Mouse (Mus musculus): ENCODE results near the gene Plscr1. TPM values are rescaled to one million over a fixed set of nuclear protein-coding genes. Genes with fewer than 3 reads are reported as not detected.

Plscr1 gene
- polyA plus RNA-seq (2012; rRNA removed): 30.0 and 34.1 TPM in 2 replicates

- DNase-seq: no peak
- WGBS: 31% methylated on average over 7 of the region's 7 CpGs
- Histone ChIP-seq H3K4me1 (ENCODE audit: control insufficient read depth, insufficient read depth, low read length) (peaks cover 14% of the 10 kb centered on the region), H3K4me3 (replicated peaks; ENCODE audit: extremely low read depth, low read depth, low read length) (peak within 1 kb of the TSS; percentile 88)
- no peak for TF ChIP-seq CTCF (IDR thresholded peaks at IDR 0.05; ENCODE audit: insufficient read depth, low read length)
- TF ChIP-seq POLR2A (IDR thresholded peaks at IDR 0.05; ENCODE audit: borderline replicate concordance, extremely low read depth, low read depth, low read length): no peak
Observed at GRCm38 (mm10) chr9:92249447-92249852, at the start of gene Plscr1. Plscr1 (plus strand) TSS chr9:92249750.

DNA sequence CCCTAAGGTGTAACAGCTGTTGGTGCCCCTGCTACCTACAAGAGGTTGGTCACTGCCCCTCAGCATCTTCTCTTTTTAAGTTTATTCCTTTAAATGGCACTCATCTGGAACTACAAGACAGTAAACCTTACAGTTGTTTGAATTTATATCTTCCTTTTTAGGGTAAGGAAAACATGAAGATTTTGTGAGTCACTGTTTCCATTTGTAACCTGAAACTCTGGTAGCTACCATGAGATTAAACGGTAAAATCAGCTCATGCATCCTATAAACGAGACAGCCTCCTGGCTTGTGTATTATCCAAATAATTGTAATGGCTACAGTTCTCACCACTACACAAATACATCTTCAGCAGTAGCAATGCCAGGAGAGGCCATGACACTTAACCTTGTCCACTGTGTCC is 45.2 kb upstream of the Plscr1 start:
- no peak for DNase-seq
- TF ChIP-seq POLR2A (IDR thresholded peaks at IDR 0.05; ENCODE audit: borderline replicate concordance, extremely low read depth, low read depth, low read length) (no peak), CTCF (IDR thresholded peaks at IDR 0.05; ENCODE audit: insufficient read depth, low read length) (no peak)
- H3K4me1 ChIP-seq (ENCODE audit: control insufficient read depth, insufficient read depth, low read length): peaks cover 2% of the 10 kb centered on the region; the same call in 1 of the 2 replicates
- no peak overlapping the region for H3K4me3 ChIP-seq (replicated peaks; ENCODE audit: extremely low read depth, low read depth, low read length)
- WGBS: 40% methylated on average over 2 of the region's 2 CpGs

DNA sequence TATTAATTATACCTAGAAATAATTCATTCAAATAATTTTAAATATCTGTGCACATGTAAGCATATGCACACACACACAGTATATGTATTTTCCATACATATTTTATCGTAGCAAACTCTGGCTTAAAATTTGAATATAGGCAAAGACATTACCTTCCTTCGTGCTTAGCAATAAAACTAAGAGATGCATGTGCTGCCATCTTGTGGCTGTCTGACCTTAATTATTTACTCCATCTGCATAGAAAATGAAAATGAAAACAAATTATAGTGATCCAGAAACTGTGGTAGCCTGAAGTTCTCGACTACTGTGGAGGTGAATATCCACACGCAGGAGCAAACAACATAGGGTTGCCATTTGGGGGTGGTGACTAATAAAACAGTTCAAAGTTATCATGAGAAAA is 42.2 kb upstream of the Plscr1 start:
- Histone ChIP-seq H3K4me1 (ENCODE audit: control insufficient read depth, insufficient read depth, low read length) (peaks cover 9% of the 10 kb centered on the region), H3K4me3 (replicated peaks; ENCODE audit: extremely low read depth, low read depth, low read length) (peak overlapping the region; percentile 68)
- 11% methylated on average over 4 of the region's 4 CpGs for WGBS
- DNase-seq: peak; percentile 33
- TF ChIP-seq CTCF (IDR thresholded peaks at IDR 0.05; ENCODE audit: insufficient read depth, low read length) (no peak), POLR2A (IDR thresholded peaks at IDR 0.05; ENCODE audit: borderline replicate concordance, extremely low read depth, low read depth, low read length) (no peak)

DNA sequence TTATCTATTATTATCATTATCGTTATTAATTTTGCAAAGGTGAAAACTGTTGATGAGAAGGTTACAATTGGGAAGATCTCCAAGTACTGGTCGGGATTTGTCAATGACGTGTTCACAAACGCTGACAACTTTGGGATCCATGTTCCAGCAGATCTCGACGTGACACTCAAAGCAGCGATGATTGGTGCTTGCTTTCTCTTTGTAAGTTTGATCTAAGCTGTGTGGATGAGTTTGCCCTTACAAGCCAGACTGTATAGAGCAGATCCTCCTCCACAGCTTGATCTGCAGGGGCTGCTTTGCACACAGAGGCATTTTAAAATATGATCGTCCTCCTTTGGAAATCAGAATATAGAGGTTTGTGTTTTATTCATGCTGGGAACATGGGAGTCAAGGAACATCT is 41.8 kb upstream of the Plscr1 start:
- DNase-seq: no peak
- Histone ChIP-seq H3K4me3 (replicated peaks; ENCODE audit: extremely low read depth, low read depth, low read length) (peak overlapping the region; percentile 68), H3K4me1 (ENCODE audit: control insufficient read depth, insufficient read depth, low read length) (peaks cover 9% of the 10 kb centered on the region)
- WGBS: 60% methylated on average over 8 of the region's 8 CpGs
- TF ChIP-seq CTCF (IDR thresholded peaks at IDR 0.05; ENCODE audit: insufficient read depth, low read length) (no peak), POLR2A (IDR thresholded peaks at IDR 0.05; ENCODE audit: borderline replicate concordance, extremely low read depth, low read depth, low read length) (no peak)

GRCm38 (mm10) chr9:92209850-92210249 is 39.7 kb upstream of the Plscr1 start:
- DNase-seq: no peak
- TF ChIP-seq CTCF (IDR thresholded peaks at IDR 0.05; ENCODE audit: insufficient read depth, low read length): no peak
- TF ChIP-seq POLR2A (IDR thresholded peaks at IDR 0.05; ENCODE audit: borderline replicate concordance, extremely low read depth, low read depth, low read length): no peak
- Histone ChIP-seq H3K4me1 (ENCODE audit: control insufficient read depth, insufficient read depth, low read length) (peaks cover 9% of the 10 kb centered on the region), H3K4me3 (replicated peaks; ENCODE audit: extremely low read depth, low read depth, low read length) (no peak overlapping the region)
- 82% methylated on average over 3 of the region's 3 CpGs for WGBS

DNA sequence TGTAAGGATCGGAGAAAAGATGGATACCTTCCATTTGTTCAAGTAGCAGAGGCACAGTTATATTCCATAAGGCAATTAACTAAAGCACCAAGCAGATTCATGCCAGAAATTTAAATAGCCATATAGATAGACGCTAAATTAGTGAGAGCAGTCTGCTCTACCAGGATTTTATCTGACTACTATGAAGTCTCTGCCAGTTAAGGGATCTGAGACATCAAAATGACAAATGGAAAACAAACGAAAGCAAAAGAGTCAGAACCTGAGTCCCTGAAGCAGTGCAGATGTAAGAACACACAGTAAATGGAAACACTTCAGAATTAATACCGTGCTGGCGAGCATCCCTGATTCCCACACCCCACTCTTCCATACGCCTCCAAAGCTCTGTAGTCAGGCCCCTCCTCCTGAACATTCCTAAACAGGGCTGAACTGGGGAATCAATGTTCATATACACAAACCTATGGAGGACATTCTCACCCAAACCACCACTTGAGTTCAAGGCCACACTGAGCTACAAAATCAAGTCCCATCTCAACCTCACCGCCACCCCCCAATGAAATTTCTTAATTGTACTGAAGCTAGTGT is 39.1 kb upstream of the Plscr1 start:
- Histone ChIP-seq H3K4me3 (replicated peaks; ENCODE audit: extremely low read depth, low read depth, low read length) (no peak overlapping the region), H3K4me1 (ENCODE audit: control insufficient read depth, insufficient read depth, low read length) (peaks cover 9% of the 10 kb centered on the region)
- TF ChIP-seq CTCF (IDR thresholded peaks at IDR 0.05; ENCODE audit: insufficient read depth, low read length) (no peak), POLR2A (IDR thresholded peaks at IDR 0.05; ENCODE audit: borderline replicate concordance, extremely low read depth, low read depth, low read length) (no peak)
- 54% methylated on average over 7 of the region's 7 CpGs for WGBS
- DNase-seq: peak; percentile 12

- TF ChIP-seq POLR2A (IDR thresholded peaks at IDR 0.05; ENCODE audit: borderline replicate concordance, extremely low read depth, low read depth, low read length): no peak
- WGBS: 11% methylated on average over 3 of the region's 3 CpGs
- peaks cover 9% of the 10 kb centered on the region for H3K4me1 ChIP-seq (ENCODE audit: control insufficient read depth, insufficient read depth, low read length)
- no peak for DNase-seq
- no peak overlapping the region for H3K4me3 ChIP-seq (replicated peaks; ENCODE audit: extremely low read depth, low read depth, low read length)
Observed at GRCm38 (mm10) chr9:92211048-92211447, 38.5 kb upstream of the Plscr1 start.

DNA sequence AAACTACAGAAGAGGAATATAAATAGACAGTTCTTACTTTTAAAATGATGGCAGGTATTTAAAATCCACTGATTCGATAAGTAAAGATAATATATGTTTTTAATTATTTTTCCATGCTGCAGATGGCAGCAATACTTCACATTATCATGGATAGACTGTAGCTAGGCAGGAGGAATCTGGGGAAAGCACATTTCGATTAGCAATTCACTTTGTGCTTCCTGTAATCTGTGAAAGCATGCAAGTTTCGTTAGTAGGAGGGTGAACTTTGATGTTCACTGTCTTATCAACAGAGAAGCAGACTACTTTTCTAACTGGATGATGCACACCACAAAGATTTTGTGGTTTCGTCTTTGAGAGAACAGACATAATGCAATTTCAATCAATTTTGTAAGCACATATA is 32.1 kb upstream of the Plscr1 start:
- 39% methylated on average over 4 of the region's 4 CpGs for WGBS
- no peak overlapping the region for H3K4me3 ChIP-seq (replicated peaks; ENCODE audit: extremely low read depth, low read depth, low read length)
- TF ChIP-seq POLR2A (IDR thresholded peaks at IDR 0.05; ENCODE audit: borderline replicate concordance, extremely low read depth, low read depth, low read length) (no peak), CTCF (IDR thresholded peaks at IDR 0.05; ENCODE audit: insufficient read depth, low read length) (0 out of 2 replicates have a peak, but pooled peaks have one; percentile 9)
- no peak for DNase-seq
- no peaks in the 10 kb centered on the region for H3K4me1 ChIP-seq (ENCODE audit: control insufficient read depth, insufficient read depth, low read length)

DNA sequence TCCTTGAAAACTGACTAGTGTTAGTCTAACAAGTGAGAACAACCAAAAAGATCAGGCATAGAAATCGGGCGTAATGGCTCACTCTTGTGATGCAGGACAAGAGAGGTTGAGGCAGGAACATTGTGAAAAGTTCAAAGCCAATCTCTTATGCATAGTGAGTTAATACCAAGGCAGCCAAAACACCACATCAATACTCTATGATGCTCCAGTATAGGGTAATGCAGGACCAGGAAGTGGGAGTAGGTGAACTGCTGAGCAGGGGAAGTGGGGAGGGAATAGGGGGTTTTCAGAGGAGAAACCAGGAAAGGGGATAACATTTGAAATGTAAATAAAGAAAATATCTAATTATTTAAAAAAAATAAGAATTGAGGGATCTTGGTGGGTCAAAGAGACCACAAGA is 31.7 kb upstream of the Plscr1 start:
- no peaks in the 10 kb centered on the region for H3K4me1 ChIP-seq (ENCODE audit: control insufficient read depth, insufficient read depth, low read length)
- DNase-seq: no peak
- no peak overlapping the region for H3K4me3 ChIP-seq (replicated peaks; ENCODE audit: extremely low read depth, low read depth, low read length)
- TF ChIP-seq POLR2A (IDR thresholded peaks at IDR 0.05; ENCODE audit: borderline replicate concordance, extremely low read depth, low read depth, low read length): no peak
- no peak for TF ChIP-seq CTCF (IDR thresholded peaks at IDR 0.05; ENCODE audit: insufficient read depth, low read length)
- WGBS: 85% methylated on average over 2 of the region's 2 CpGs

DNA sequence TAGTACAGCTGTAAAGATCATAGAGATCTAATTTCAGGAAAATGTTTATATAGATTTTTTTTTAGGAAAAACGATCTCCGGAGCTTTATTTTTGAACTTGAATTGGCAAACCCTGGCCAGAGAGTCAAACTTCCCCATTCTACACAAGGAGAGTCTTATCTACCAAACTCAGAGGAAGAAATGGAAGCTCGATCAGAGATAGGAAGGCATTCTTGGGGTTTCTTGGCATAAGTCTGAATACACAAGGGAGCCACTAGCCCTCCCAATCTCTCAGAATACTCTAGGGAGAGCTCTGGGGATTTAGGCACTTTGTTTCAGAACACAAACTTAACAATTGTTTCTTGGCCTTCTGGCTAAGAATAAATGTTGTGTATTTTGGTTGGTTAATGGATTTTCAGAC is 29.4 kb upstream of the Plscr1 start:
- TF ChIP-seq CTCF (IDR thresholded peaks at IDR 0.05; ENCODE audit: insufficient read depth, low read length): no peak
- no peak for DNase-seq
- 24% methylated on average over 3 of the region's 3 CpGs for WGBS

More for the DNA sequence above, 29.4 kb upstream of the Plscr1 start:
- no peaks in the 10 kb centered on the region for H3K4me1 ChIP-seq (ENCODE audit: control insufficient read depth, insufficient read depth, low read length)
- no peak overlapping the region for H3K4me3 ChIP-seq (replicated peaks; ENCODE audit: extremely low read depth, low read depth, low read length)
